Mouse (Mus musculus) midbrain, embryonic 10.5 days (tissue): Measurements from ENCODE around the gene Wdr77. TPM values are rescaled to one million over a fixed set of nuclear protein-coding genes. Genes with fewer than 3 reads are reported as not detected.
"Not testable (repeated sequence)": the region's sequence is repeated elsewhere in the genome, so short reads cannot be mapped to it uniquely, and the experiment has no call there.

Source experiments
- DNase-seq: peaks from one replicate; pipeline ENCODE4 v3.0.0-alpha.2; 2017; ENCODE audit warnings: low spot score
- H3K27ac ChIP-seq: fragments of 300-500 bp; sonication (generic); replicated peaks from 2 replicates; pipeline ENCODE4 v1.5.1; 2016; ENCODE audit warnings: mild to moderate bottlenecking
- H3K27me3 ChIP-seq: fragments of 300-500 bp; sonication (generic); 2 replicates; pipeline ENCODE4 v1.6.1; 2016; ENCODE audit warnings: low read depth, mild to moderate bottlenecking; ENCODE audit not compliant: poor library complexity, severe bottlenecking
- H3K36me3 ChIP-seq: fragments of 300-500 bp; sonication (generic); 2 replicates; pipeline ENCODE4 v1.6.1; 2016; ENCODE audit warnings: mild to moderate bottlenecking, moderate library complexity
- H3K4me1 ChIP-seq: fragments of 300-500 bp; sonication (generic); 2 replicates; pipeline ENCODE4 v1.6.1; 2016
- H3K4me3 ChIP-seq: fragments of 300-500 bp; sonication (generic); 2 replicates; pipeline ENCODE4 v1.5.1; 2016; ENCODE audit warnings: mild to moderate bottlenecking, moderate library complexity
- H3K9me3 ChIP-seq: fragments of 300-500 bp; sonication (generic); replicated peaks from 2 replicates; pipeline ENCODE4 v1.6.1; 2016; ENCODE audit warnings: mild to moderate bottlenecking
- WGBS: fragments of 180-500 bp; shearing (Covaris S2); methylation state at CpG from one replicate; pipeline ENCODE4 v1.1.7; 2016; 5-methylcytosine and 5-hydroxymethylcytosine counted together
- polyA plus RNA-seq: library from polyadenylated mRNA; unstranded; fragments of >200 nt; fragmentation: Nextera tagmentation; extraction: Ambion mirVana; gene quantifications from 2 replicates; pipeline ENCODE4 v1.2.1, GENCODE M21; 2016

The Wdr77 gene
- polyA plus RNA-seq, 1 experiment from 2014 or later: 188 TPM

GRCm38 (mm10) chr3:105959999-105960398 lies 830 bp downstream of the Wdr77 start, which contains the start of gene Atp5f1:
TSS of gene Atp5f1 (minus strand) at chr3:105960099.
- peaks cover 70% of the 10 kb centered on the region for H3K36me3 ChIP-seq

GRCm38 (mm10) chr3:105960700-105961099 lies 1.5 kb downstream of the Wdr77 start:
- 95% methylated on average over 2 of the region's 2 CpGs for WGBS
- peak overlapping the region; percentile 66 for H3K4me3 ChIP-seq
- no peak overlapping the region for H3K27ac ChIP-seq
- H3K27me3 ChIP-seq: no peaks in the 10 kb centered on the region
- no peak for DNase-seq
- H3K36me3 ChIP-seq: peaks cover 70% of the 10 kb centered on the region
- peaks cover 26% of the 10 kb centered on the region for H3K4me1 ChIP-seq
- no peaks in the 10 kb centered on the region for H3K9me3 ChIP-seq

More at GRCm38 (mm10) chr3:105959999-105960398, 830 bp downstream of the Wdr77 start, which contains the start of gene Atp5f1:
- Histone ChIP-seq H3K27ac (peak within 1 kb of the TSS; percentile 90), H3K4me1 (peaks cover 26% of the 10 kb centered on the region), H3K4me3 (peak within 1 kb of the TSS; percentile 66), H3K27me3 (no peaks in the 10 kb centered on the region), H3K9me3 (no peaks in the 10 kb centered on the region)
- 5% methylated on average over 6 of the region's 6 CpGs for WGBS
- no peak for DNase-seq

DNA sequence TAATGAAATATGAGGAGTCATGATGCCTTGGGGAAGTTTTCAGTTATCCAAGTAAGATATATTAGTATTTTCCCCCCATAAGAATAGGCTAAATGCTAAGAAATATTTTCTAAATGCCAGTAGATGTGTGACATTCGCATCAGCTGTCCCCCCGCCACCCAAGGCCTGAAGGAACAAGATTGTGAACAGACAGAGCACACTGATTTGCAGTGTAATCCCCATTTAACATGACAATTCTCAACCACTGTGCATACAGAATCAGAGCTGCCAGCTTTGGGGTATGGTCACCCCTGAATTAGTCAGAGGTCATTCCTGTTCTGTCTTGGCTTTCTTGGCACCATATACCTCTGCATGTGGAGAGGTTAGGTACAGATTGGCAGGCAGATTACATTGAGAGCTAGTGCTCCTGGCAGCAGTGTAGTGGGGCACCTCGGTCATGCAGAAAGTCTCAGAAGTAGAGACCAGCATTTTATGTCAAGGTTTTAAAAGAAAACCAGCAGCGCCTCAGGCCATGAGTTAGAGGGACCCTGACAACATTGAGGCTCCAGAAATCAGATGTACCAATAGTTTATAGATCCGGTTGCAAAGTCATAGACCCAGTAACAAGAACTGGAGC lies 12.8 kb downstream of the Wdr77 start:
- no peaks in the 10 kb centered on the region for H3K27me3 ChIP-seq
- H3K4me3 ChIP-seq: no peak overlapping the region
- no peak for DNase-seq
- peaks cover 42% of the 10 kb centered on the region for H3K36me3 ChIP-seq
- no peaks in the 10 kb centered on the region for H3K9me3 ChIP-seq
- no peak overlapping the region for H3K27ac ChIP-seq
- 84% methylated on average over 5 of the region's 5 CpGs for WGBS
- H3K4me1 ChIP-seq: no peaks in the 10 kb centered on the region

GRCm38 (mm10) chr3:105973411-105973810 lies 14.2 kb downstream of the Wdr77 start, which contains the start of gene Ovgp1:
TSS of gene Ovgp1 (plus strand) at chr3:105973711.
- DNase-seq: no peak
- no peak within 1 kb of the TSS for H3K4me3 ChIP-seq
- H3K36me3 ChIP-seq: peaks cover 27% of the 10 kb centered on the region
- no peaks in the 10 kb centered on the region for H3K27me3 ChIP-seq
- H3K4me1 ChIP-seq: no peaks in the 10 kb centered on the region
- 84% methylated on average over 3 of the region's 3 CpGs for WGBS
- H3K27ac ChIP-seq: no peak within 1 kb of the TSS
- no peaks in the 10 kb centered on the region for H3K9me3 ChIP-seq

- H3K27me3 ChIP-seq: no peaks in the 10 kb centered on the region
- WGBS: 86% methylated on average over 2 of the region's 2 CpGs
- H3K36me3 ChIP-seq: peaks cover 19% of the 10 kb centered on the region
- DNase-seq: no peak
- H3K9me3 ChIP-seq: no peaks in the 10 kb centered on the region
- H3K27ac ChIP-seq: no peak overlapping the region
- no peaks in the 10 kb centered on the region for H3K4me1 ChIP-seq
- H3K4me3 ChIP-seq: no peak overlapping the region
These were observed 15.0 kb downstream of the Wdr77 start for GRCm38 (mm10) chr3:105974174-105974573.

- H3K9me3 ChIP-seq, H3K4me3 ChIP-seq, H3K27ac ChIP-seq, H3K4me1 ChIP-seq, H3K27me3 ChIP-seq, H3K36me3 ChIP-seq, DNase-seq: not testable (repeated sequence)
- 55% methylated on average over 5 of the region's 5 CpGs for WGBS
These were observed 30.4 kb downstream of the Wdr77 start for GRCm38 (mm10) chr3:105989611-105990010.

- Histone ChIP-seq H3K27ac (no peak overlapping the region), H3K4me3 (no peak overlapping the region), H3K36me3 (no peaks in the 10 kb centered on the region), H3K27me3 (no peaks in the 10 kb centered on the region), H3K9me3 (no peaks in the 10 kb centered on the region), H3K4me1 (no peaks in the 10 kb centered on the region)
- DNase-seq: peak; percentile 35
- WGBS: 38% methylated on average over 4 of the region's 4 CpGs
These were observed 32.6 kb downstream of the Wdr77 start for GRCm38 (mm10) chr3:105991653-105992283.

GRCm38 (mm10) chr3:105994730-105995129 lies 35.6 kb downstream of the Wdr77 start:
- Histone ChIP-seq H3K27ac (no peak overlapping the region), H3K4me1 (peaks cover 7% of the 10 kb centered on the region; the same call in 1 of the 2 replicates), H3K36me3 (no peaks in the 10 kb centered on the region), H3K27me3 (no peaks in the 10 kb centered on the region), H3K9me3 (no peaks in the 10 kb centered on the region), H3K4me3 (no peak overlapping the region)
- no peak for DNase-seq
- 84% methylated on average over 2 of the region's 2 CpGs for WGBS

- Histone ChIP-seq H3K27me3 (0 out of 2 replicates have a peak, but pooled peaks cover 3% of the 10 kb centered on the region), H3K4me3 (peak overlapping the region; percentile 39), H3K27ac (no peak overlapping the region), H3K36me3 (no peaks in the 10 kb centered on the region), H3K9me3 (no peaks in the 10 kb centered on the region), H3K4me1 (peaks cover 17% of the 10 kb centered on the region)
- DNase-seq: peak; percentile 14
- 19% methylated on average over 11 of the region's 11 CpGs for WGBS
These were observed 41.7 kb downstream of the Wdr77 start for GRCm38 (mm10) chr3:106000707-106001375.

GRCm38 (mm10) chr3:106001416-106002370 lies 42.5 kb downstream of the Wdr77 start:
- 23% methylated on average over 17 of the region's 17 CpGs for WGBS
- DNase-seq: peak; percentile 76
- H3K4me3 ChIP-seq: peak overlapping the region; percentile 39
- peaks cover 17% of the 10 kb centered on the region for H3K4me1 ChIP-seq
- no peaks in the 10 kb centered on the region for H3K9me3 ChIP-seq
- H3K27me3 ChIP-seq: 0 out of 2 replicates have a peak, but pooled peaks cover 3% of the 10 kb centered on the region
- no peak overlapping the region for H3K27ac ChIP-seq
- H3K36me3 ChIP-seq: no peaks in the 10 kb centered on the region

GRCm38 (mm10) chr3:106003360-106003759 lies 44.2 kb downstream of the Wdr77 start:
- not testable (repeated sequence) for H3K36me3 ChIP-seq, H3K27ac ChIP-seq, H3K9me3 ChIP-seq, DNase-seq, H3K27me3 ChIP-seq, H3K4me3 ChIP-seq
- WGBS: 66% methylated on average over 10 of the region's 10 CpGs
- H3K4me1 ChIP-seq: peaks cover 16% of the 10 kb centered on the region

GRCm38 (mm10) chr3:106014546-106014945 lies 55.4 kb downstream of the Wdr77 start, which contains the start of gene Pifo:
TSS of gene Pifo (minus strand) at chr3:106014646.
- Histone ChIP-seq H3K27me3 (no peaks in the 10 kb centered on the region), H3K36me3 (no peaks in the 10 kb centered on the region), H3K9me3 (no peaks in the 10 kb centered on the region), H3K4me3 (no peak within 1 kb of the TSS), H3K27ac (no peak within 1 kb of the TSS), H3K4me1 (no peaks in the 10 kb centered on the region)
- 89% methylated on average over 2 of the region's 2 CpGs for WGBS
- no peak for DNase-seq
